Mouse (Mus musculus): ENCODE data around the gene Hoxc8. TPM values are rescaled to one million over a fixed set of nuclear protein-coding genes. Genes with fewer than 3 reads are reported as not detected.

The Hoxc8 gene
- polyA plus RNA-seq, 1 experiment, result 1.8 TPM

DNA sequence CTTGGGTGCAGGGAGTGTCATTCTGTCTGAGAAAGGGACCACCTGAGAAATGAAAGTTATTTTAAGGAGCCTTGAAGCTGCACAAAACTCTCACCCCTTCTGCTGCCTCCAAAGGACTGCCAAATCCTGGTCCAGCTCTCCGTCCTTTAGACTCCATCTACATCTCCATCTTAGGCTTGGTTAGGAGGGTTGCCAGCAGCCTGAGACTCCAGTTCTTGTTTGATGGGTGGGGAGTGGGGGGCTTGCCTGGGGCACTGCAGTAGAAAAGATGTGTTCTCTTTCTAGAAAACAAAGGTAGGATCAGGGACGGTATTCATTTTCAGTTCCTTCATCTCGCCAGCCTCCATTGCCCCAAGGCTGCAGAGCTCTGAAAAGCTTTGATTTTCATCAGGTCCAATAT is 7.0 kb downstream of the Hoxc8 start:
- Histone ChIP-seq H3K4me1 (ENCODE audit: control insufficient read depth, insufficient read depth, insufficient read length, low read length) (peaks cover 3% of the 10 kb centered on the region; the same call in 1 of the 2 replicates), H3K27me3 (ENCODE audit: control insufficient read depth, insufficient read depth, low read length) (peaks cover 78% of the 10 kb centered on the region), H3K27ac (ENCODE audit: insufficient read depth, low read depth, low read length) (no peak overlapping the region), H3K36me3 (ENCODE audit: control insufficient read depth, insufficient read depth, low read length) (no peaks in the 10 kb centered on the region), H3K4me3 (ENCODE audit: low read depth, low read length) (no peak overlapping the region)
- WGBS, result 18% methylated on average over 3 of the region's 3 CpGs
- no peak for TF ChIP-seq CTCF (IDR thresholded peaks at IDR 0.05; ENCODE audit: extremely low read depth, insufficient read length, insufficient replicate concordance, low read depth, low read length)
- TF ChIP-seq POLR2A (IDR thresholded peaks at IDR 0.05; ENCODE audit: low read depth, low read length), result no peak

DNA sequence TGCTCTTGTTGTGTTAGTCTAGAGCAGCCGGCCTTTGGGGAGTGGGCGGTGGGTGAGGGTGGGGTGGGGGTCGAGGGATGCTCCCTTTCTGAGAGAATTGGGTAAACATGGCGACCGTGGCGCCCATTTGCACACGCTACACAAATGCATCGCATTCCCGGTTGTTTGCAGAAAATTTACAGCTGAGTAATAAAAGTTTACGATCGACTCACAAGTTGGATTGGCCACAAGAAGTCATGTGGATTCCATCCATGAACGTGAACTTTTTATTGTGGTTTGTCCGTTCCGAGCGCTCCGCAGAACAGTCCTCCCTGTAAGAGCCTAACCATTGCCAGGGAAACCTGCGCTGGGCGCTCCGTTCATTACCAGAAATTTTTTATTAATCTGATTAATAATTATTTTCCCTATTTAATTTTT is 7.5 kb downstream of the Hoxc8 start, which contains the start of gene Hoxc6:
Gene Hoxc6 (plus strand): TSS at position 319 of the 417 bp plus-strand sequence.
- H3K27me3 ChIP-seq (ENCODE audit: control insufficient read depth, insufficient read depth, low read length), result peaks cover 82% of the 10 kb centered on the region
- H3K27ac ChIP-seq (ENCODE audit: insufficient read depth, low read depth, low read length), result peak within 1 kb of the TSS; percentile 71

DNA sequence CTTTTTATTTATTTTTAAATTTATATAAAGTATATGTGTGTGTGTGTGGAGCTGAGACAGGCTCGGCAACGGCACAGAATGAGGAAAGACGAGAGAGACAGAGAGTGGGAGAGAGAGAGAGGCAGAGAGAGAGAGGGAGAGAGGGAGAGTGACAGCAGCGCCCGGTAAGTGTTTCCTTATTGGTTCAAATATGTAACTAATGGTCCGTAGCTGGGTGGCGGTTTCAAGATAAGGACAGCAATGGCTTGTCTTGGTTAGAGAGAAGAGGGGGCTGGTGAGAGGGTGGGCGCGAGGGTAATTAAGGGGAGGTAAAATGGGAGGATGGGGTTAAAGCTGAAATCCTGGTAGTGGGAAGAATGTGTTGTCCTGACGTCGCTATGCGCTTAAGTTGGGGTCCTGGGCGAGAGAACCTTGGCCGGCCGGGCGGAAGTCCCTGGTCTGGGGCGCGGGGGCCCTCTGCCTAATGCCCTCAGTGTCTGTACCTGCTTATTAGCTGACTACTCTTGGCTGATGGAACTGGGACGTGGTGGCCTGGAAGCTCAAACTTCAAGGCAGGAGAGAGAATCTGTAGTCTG is 8.3 kb downstream of the Hoxc8 start:
- 2% methylated on average over 19 of the region's 19 CpGs for WGBS
- Histone ChIP-seq H3K27ac (ENCODE audit: insufficient read depth, low read depth, low read length) (peak overlapping the region; percentile 71), H3K27me3 (ENCODE audit: control insufficient read depth, insufficient read depth, low read length) (peaks cover 80% of the 10 kb centered on the region), H3K4me1 (ENCODE audit: control insufficient read depth, insufficient read depth, insufficient read length, low read length) (peaks cover 3% of the 10 kb centered on the region; the same call in 1 of the 2 replicates), H3K36me3 (ENCODE audit: control insufficient read depth, insufficient read depth, low read length) (no peaks in the 10 kb centered on the region), H3K4me3 (ENCODE audit: low read depth, low read length) (peak overlapping the region; percentile 57)
- TF ChIP-seq POLR2A (IDR thresholded peaks at IDR 0.05; ENCODE audit: low read depth, low read length) (no peak), CTCF (IDR thresholded peaks at IDR 0.05; ENCODE audit: extremely low read depth, insufficient read length, insufficient replicate concordance, low read depth, low read length) (no peak)

More for the DNA sequence above, 7.5 kb downstream of the Hoxc8 start, which contains the start of gene Hoxc6:
- Histone ChIP-seq H3K4me3 (ENCODE audit: low read depth, low read length) (peak within 1 kb of the TSS; percentile 57), H3K4me1 (ENCODE audit: control insufficient read depth, insufficient read depth, insufficient read length, low read length) (peaks cover 3% of the 10 kb centered on the region; the same call in 1 of the 2 replicates), H3K36me3 (ENCODE audit: control insufficient read depth, insufficient read depth, low read length) (no peaks in the 10 kb centered on the region)
- under 1% methylated on average over 19 of the region's 19 CpGs for WGBS
- TF ChIP-seq POLR2A (IDR thresholded peaks at IDR 0.05; ENCODE audit: low read depth, low read length), result no peak
- no peak for TF ChIP-seq CTCF (IDR thresholded peaks at IDR 0.05; ENCODE audit: extremely low read depth, insufficient read length, insufficient replicate concordance, low read depth, low read length)

DNA sequence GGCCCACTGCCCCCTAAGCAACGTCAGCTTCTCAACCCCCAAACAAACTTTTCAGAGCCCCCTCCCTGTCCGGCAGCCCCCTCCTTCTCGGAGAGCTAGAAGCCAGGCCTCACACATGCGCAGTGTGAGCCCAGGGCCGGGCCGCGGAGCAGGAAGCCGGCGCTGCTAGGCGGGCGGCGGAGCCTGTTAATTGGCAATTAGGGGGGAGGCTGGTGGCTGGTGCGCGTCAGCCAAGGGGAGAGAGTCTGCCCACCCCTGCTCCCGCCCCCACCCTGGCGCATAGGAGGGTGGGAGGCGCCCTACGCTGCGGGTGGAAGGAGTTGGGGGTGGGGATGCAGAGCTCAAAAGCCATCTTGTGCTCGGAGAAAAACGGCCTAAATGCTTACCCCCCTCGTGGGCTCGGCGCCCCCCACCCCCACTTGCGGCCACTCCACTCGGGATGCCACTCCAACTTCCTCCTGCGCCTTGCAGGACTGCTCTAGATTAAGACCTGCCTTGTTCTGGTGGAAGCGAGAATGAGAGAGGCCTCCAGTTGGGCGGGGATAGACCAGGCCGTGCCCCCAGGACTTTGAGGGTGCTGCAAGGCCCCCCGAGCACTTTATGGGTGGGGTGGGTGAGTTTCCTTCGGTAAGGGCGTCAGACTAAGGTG is 8.9 kb downstream of the Hoxc8 start:
- WGBS, result 2% methylated on average over 33 of the region's 33 CpGs
- H3K4me1 ChIP-seq (ENCODE audit: control insufficient read depth, insufficient read depth, insufficient read length, low read length), result peaks cover 3% of the 10 kb centered on the region; the same call in 1 of the 2 replicates
- peak overlapping the region; percentile 57 for H3K4me3 ChIP-seq (ENCODE audit: low read depth, low read length)
- no peak for TF ChIP-seq CTCF (IDR thresholded peaks at IDR 0.05; ENCODE audit: extremely low read depth, insufficient read length, insufficient replicate concordance, low read depth, low read length)
- TF ChIP-seq POLR2A (IDR thresholded peaks at IDR 0.05; ENCODE audit: low read depth, low read length), result no peak; the same call in 1 of the 2 replicates
- H3K27me3 ChIP-seq (ENCODE audit: control insufficient read depth, insufficient read depth, low read length), result peaks cover 78% of the 10 kb centered on the region
- H3K36me3 ChIP-seq (ENCODE audit: control insufficient read depth, insufficient read depth, low read length), result no peaks in the 10 kb centered on the region
- H3K27ac ChIP-seq (ENCODE audit: insufficient read depth, low read depth, low read length), result peak overlapping the region; percentile 71

DNA sequence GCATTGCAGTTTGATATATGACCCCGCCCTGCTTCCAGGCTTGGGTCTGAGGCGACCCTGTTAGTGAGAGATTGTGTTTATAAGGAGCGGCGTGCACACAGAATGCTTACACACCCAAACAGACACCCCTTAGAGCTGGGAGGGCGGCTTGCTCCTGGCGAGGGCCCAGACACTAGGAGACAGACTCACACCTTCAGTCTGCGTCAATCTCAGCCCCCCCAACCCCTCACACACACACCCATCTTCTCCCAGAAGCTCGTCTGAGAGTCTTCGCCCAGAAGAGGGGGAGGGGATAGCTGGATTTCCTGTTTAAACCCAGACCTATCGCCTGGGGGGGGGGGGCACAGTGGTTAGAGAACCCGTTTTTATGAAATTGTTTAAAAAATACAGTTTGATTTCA is 9.5 kb downstream of the Hoxc8 start:
- H3K36me3 ChIP-seq (ENCODE audit: control insufficient read depth, insufficient read depth, low read length), result no peaks in the 10 kb centered on the region
- peaks cover 71% of the 10 kb centered on the region for H3K27me3 ChIP-seq (ENCODE audit: control insufficient read depth, insufficient read depth, low read length)
- peaks cover 3% of the 10 kb centered on the region; the same call in 1 of the 2 replicates for H3K4me1 ChIP-seq (ENCODE audit: control insufficient read depth, insufficient read depth, insufficient read length, low read length)
- WGBS, result 18% methylated on average over 11 of the region's 11 CpGs
- peak overlapping the region; percentile 25 for H3K27ac ChIP-seq (ENCODE audit: insufficient read depth, low read depth, low read length)
- peak overlapping the region; percentile 57 for H3K4me3 ChIP-seq (ENCODE audit: low read depth, low read length)
- no peak for TF ChIP-seq POLR2A (IDR thresholded peaks at IDR 0.05; ENCODE audit: low read depth, low read length)
- TF ChIP-seq CTCF (IDR thresholded peaks at IDR 0.05; ENCODE audit: extremely low read depth, insufficient read length, insufficient replicate concordance, low read depth, low read length), result no peak

DNA sequence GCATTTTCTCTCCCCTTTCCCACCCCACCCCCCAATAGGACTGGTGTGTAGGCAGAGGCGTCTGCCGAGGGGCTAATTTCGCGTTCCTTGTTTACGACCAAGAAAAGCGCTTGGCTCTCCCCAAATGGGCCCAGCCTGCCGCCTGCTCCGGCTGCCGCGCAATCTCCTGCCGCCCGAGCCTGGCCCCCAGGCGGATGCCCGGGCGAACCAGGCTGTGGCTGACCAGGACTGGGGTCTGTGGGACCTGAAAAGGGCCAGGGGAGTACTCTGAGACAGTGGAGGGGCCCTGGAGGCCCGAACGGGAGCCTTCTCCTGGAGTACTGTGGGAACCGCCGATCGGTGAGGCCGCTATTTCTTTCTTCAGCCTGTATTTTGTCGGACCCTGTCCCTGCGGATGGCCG is 10.1 kb downstream of the Hoxc8 start:
- Histone ChIP-seq H3K27me3 (ENCODE audit: control insufficient read depth, insufficient read depth, low read length) (peaks cover 69% of the 10 kb centered on the region), H3K27ac (ENCODE audit: insufficient read depth, low read depth, low read length) (peak overlapping the region; percentile 64), H3K36me3 (ENCODE audit: control insufficient read depth, insufficient read depth, low read length) (no peaks in the 10 kb centered on the region), H3K4me3 (ENCODE audit: low read depth, low read length) (peak overlapping the region; percentile 50), H3K4me1 (ENCODE audit: control insufficient read depth, insufficient read depth, insufficient read length, low read length) (peaks cover 3% of the 10 kb centered on the region; the same call in 1 of the 2 replicates)
- no peak for TF ChIP-seq POLR2A (IDR thresholded peaks at IDR 0.05; ENCODE audit: low read depth, low read length)
- WGBS, result 12% methylated on average over 24 of the region's 24 CpGs

DNA sequence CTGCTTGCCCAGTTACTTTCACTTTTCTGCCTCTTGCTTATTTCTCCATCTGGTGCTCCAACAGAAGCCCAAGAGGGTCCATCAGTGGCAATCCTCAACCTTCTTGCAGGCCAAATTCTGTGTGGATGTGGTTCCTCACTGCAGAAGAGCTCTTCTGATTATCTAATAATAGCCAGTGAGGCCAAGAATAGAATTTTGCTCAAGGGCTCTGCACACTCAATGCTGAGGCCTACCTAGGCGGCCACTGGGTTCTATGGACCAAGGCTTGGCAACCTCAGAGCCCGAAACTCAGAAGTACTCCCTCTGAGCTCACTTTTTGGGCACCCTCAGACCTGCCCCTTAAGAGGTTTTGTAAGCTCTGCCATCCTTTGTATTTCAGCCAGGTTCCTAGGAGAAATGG is 11.0 kb downstream of the Hoxc8 start:
- H3K4me3 ChIP-seq (ENCODE audit: low read depth, low read length), result no peak overlapping the region
- peaks cover 69% of the 10 kb centered on the region for H3K27me3 ChIP-seq (ENCODE audit: control insufficient read depth, insufficient read depth, low read length)
- 50% methylated on average over 2 of the region's 2 CpGs for WGBS

More for the DNA sequence above, 11.0 kb downstream of the Hoxc8 start:
- TF ChIP-seq POLR2A (IDR thresholded peaks at IDR 0.05; ENCODE audit: low read depth, low read length) (no peak), CTCF (IDR thresholded peaks at IDR 0.05; ENCODE audit: extremely low read depth, insufficient read length, insufficient replicate concordance, low read depth, low read length) (no peak)
- Histone ChIP-seq H3K27ac (ENCODE audit: insufficient read depth, low read depth, low read length) (no peak overlapping the region; the same call in 1 of the 2 replicates), H3K4me1 (ENCODE audit: control insufficient read depth, insufficient read depth, insufficient read length, low read length) (peaks cover 3% of the 10 kb centered on the region; the same call in 1 of the 2 replicates), H3K36me3 (ENCODE audit: control insufficient read depth, insufficient read depth, low read length) (no peaks in the 10 kb centered on the region)
